Mouse (Mus musculus) spleen, embryonic (tissue): Measurements from ENCODE around the gene Ubd.
"Not testable (repeated sequence)": the region's sequence is repeated elsewhere in the genome, so short reads cannot be mapped to it uniquely, and the experiment has no call there.

ENCODE experiments used
- CTCF ChIA-PET: fragments of 350-600 bp; sonication (Branson Sonifier 250); formaldehyde crosslinking; loops from one replicate; lab custom pipeline; 2022; lab: Charles Lee

Ubd gene

GRCm38 (mm10) chr17:37193656-37194055, at the start of gene Ubd:
Gene Ubd (plus strand): TSS chr17:37193892.
- CTCF ChIA-PET = no interaction called here

- CTCF ChIA-PET = no interaction called here
These were observed 32.3 kb upstream of the Ubd start, which contains the start of gene Olfr93 for GRCm38 (mm10) chr17:37161394-37161793. Gene Olfr93 (minus strand): TSS chr17:37161494.

- CTCF ChIA-PET = no interaction called here
These were observed 8.2 kb upstream of the Ubd start for GRCm38 (mm10) chr17:37185474-37185873.

GRCm38 (mm10) chr17:37190711-37191110, 3.0 kb upstream of the Ubd start:
- CTCF ChIA-PET = no interaction called here

- CTCF ChIA-PET = no interaction called here
These were observed 660 bp upstream of the Ubd start for GRCm38 (mm10) chr17:37193032-37193431.

- CTCF ChIA-PET = no interaction called here
These were observed 1.1 kb downstream of the Ubd start for GRCm38 (mm10) chr17:37194782-37195181.

GRCm38 (mm10) chr17:37196845-37197724, 3.4 kb downstream of the Ubd start:
- CTCF ChIA-PET = no interaction called here

GRCm38 (mm10) chr17:37200894-37201293, 7.2 kb downstream of the Ubd start, which contains the start of gene Olfr94:
Gene Olfr94 (minus strand): TSS chr17:37200994.
- CTCF ChIA-PET = no interaction called here

- CTCF ChIA-PET = interaction anchor here (0.6 to 0.9 kb wide), 3 partner anchors 13 to 380 kb away, joined by 3 to 8 read pairs (median 3); no protein-coding TSS in a partner anchor
These were observed 9.7 kb downstream of the Ubd start for GRCm38 (mm10) chr17:37203206-37203916.

GRCm38 (mm10) chr17:37203917-37204236, 10.2 kb downstream of the Ubd start:
- CTCF ChIA-PET = interaction anchor here (0.6 to 0.8 kb wide), 2 partner anchors 13 to 118 kb away, joined by 3 to 8 read pairs; no protein-coding TSS in a partner anchor

GRCm38 (mm10) chr17:37210884-37211768, 17.4 kb downstream of the Ubd start:
- CTCF ChIA-PET = no interaction called here

GRCm38 (mm10) chr17:37213018-37213417, 19.3 kb downstream of the Ubd start, which contains the start of gene Olfr95:
Gene Olfr95 (minus strand): TSS chr17:37213118.
- CTCF ChIA-PET = no interaction called here

- CTCF ChIA-PET = interaction anchor here (0.6 kb wide), 1 partner anchor 1609 kb away, joined by 3 read pairs; no protein-coding TSS in a partner anchor
These were observed 24.8 kb downstream of the Ubd start for GRCm38 (mm10) chr17:37218486-37218885.

GRCm38 (mm10) chr17:37219846-37220245, 26.2 kb downstream of the Ubd start, which contains the start of gene Olfr96:
Gene Olfr96 (plus strand): TSS chr17:37220146.
- CTCF ChIA-PET = no interaction called here

- CTCF ChIA-PET = no interaction called here
These were observed 28.2 kb downstream of the Ubd start for GRCm38 (mm10) chr17:37221879-37222278.

GRCm38 (mm10) chr17:37237230-37237629, 43.5 kb downstream of the Ubd start, which contains the start of gene Olfr97:
Gene Olfr97 (minus strand): TSS chr17:37237330.
- CTCF ChIA-PET = not testable (repeated sequence)

- CTCF ChIA-PET = no interaction called here
These were observed 48.5 kb downstream of the Ubd start for GRCm38 (mm10) chr17:37242198-37242597.
